Mouse (Mus musculus) megakaryocyte, adult 5-6 weeks (primary cell): ENCODE data around the gene Ube2d3. TPM values are rescaled to one million over a fixed set of nuclear protein-coding genes. Genes with fewer than 3 reads are reported as not detected.
A peak's percentile ranks its signal among the peaks of the same experiment; 100 is the strongest.
"Not testable (repeated sequence)": the region's sequence is repeated elsewhere in the genome, so short reads cannot be mapped to it uniquely, and the experiment has no call there.

Source experiments
- ATAC-seq: 2 replicates; pipeline ENCODE4 v1.8.0; 2016; ENCODE audit warnings: mild to moderate bottlenecking, inconsistent platforms; ENCODE audit not compliant: poor library complexity, severe bottlenecking
- total RNA-seq, 2 experiments: library from RNA; stranded (forward) in 1 of 2; stranded (reverse) in 1 of 2; fragments of 153-499, 151-499 nt in 1 of 2; fragments of 221-1000, 200-1000 nt in 1 of 2; gene quantifications; 2 replicates each; pipeline versions ENCODE4 v1.2.3 to v1.2.4; 2015 to 2017

The Ube2d3 gene
- total RNA-seq, 2 experiments from 2014 or later, result 690 to 938 TPM

DNA sequence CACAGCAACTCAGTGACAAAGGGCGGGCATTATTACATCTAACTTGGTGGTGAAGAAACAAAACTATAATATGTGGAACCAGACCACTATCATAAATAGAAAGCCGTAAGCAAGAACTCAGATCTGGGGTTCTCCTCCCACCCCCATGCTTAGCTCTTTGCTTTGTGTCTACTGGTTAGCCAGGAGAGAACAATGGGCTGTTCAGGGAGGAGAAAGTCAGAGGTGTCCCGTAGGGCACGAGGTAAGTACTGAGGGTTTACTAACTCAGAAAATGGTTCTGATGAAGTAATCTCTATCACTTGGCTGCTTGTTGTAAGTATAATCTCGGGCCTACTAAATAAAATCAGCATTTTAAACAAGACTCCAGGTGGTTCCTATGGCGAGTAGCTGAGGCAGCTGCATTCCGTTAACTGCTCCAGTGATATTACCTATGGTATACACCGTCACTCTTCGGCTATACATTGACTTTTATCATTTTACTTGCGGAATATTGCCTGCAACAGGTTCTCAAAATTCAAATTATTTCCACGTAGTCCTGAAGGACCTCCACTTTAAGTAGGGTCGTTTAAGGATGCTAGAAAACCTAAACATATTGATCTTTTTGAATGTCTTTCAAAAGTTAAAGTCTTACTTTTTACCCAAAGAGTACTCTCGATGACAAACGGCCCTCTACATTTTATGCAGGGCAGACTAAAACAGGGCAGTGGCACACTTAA is 890 bp upstream of the Ube2d3 start:
- no peak for ATAC-seq

DNA sequence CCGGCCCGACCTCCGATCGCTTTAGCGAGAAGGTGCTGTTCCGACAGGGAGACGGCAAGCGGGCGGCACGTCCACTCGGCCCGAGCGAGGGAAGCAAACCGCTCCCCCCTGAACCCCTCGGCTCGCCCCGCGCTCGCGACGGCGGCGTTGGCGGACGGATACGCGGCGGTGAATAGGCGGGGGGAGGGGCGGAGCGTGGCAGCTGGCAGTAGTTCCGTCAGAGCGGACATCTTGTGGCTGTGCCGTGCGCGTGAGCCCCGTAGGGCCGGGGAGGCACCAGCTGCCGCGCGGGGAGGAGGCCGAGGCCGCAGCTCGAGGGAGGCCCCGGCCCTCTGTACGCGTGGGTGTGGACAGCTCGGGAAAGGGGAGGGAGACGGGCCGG is 573 bp downstream of the Ube2d3 start:
- ATAC-seq, result peak; percentile 37

DNA sequence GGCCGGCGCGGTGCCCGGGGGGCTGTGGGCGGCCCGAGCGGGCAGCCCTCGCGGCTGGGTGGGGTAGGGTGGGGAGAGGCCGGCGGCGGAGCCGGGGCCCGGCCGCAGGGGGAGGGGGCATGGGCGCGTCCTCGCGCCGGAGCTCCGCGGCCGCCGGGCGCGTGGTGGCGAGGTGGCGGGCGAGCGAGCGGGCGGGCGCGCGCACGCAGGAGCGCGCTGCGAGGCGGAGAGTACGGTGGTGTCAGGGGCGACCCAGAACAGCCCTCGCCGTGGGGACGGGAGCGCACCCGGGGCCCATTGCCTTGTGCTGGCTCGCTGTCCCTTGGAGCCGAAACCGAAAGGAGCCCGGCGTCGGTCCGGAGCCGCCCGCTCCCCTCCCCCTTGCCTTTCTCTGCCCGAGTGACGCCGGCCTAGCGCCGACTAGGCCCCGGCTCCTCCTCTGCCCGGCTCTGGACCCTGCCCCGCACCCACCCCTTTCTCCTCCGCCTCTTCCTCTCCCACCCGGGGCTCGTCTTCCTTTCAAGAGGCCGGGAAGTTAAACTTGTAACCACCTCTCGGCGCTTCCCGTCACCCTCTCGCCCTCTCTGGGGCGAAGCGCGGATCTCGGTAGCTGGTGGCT is 1.1 kb downstream of the Ube2d3 start:
- peak; percentile 53 for ATAC-seq

DNA sequence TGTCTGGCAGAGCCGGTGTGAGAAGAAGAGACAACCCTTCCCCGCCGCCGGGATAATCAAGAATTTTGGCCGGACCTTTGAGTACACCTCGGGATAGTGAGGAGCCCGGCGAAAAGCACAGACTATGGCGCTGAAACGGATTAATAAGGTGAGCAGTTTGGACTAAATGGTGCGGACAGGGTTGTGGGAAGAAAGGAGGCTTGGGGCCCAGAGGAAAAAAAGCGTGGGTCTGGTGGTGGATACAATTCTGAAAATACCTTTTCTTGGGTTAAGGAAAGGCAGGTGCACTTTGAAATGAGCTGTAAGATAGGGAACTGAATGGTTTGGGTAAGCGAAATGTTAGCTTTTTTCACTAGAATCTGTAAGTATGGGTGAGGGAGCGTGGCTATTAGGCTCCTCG is 1.7 kb downstream of the Ube2d3 start:
- no peak for ATAC-seq

DNA sequence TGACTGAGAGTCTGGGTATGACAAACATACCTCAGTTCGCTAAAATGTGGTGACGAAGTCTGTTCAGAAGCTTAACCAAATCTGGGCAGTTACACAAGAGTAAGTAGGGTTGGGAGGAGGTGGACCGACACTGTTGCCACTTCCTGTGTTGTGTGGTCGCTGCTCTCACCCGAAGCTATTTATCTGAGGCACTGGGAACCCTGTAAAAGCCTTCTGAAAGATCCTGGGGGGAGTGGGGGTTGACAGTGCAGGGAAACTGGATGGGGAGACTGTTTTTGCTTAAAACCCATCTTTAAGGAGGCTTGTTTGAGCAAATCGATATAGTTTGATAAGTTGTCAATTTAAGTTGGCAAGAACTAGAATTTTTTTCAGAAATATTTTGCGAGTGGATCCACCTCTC is 2.3 kb downstream of the Ube2d3 start:
- ATAC-seq, result peak; percentile 33

DNA sequence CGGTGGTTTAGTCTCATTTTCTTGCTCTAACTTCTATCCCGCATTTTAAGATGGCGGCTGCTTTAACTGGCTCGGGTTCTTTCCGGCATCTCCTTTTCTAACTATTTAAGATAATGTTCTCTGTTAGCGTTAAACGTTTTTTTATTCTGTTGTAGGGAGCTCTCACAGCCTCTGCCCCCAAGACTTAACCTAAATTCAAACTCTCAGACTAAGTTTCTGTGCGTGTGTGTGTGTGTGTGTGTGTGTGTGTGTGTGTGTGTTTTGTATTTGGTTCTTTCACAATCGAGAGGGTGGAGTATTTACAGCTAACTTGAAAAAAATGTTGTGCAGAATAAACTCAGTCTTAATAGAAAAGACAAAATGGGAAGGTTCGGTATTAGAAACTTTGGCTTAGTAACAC is 2.7 kb downstream of the Ube2d3 start:
- no peak for ATAC-seq

DNA sequence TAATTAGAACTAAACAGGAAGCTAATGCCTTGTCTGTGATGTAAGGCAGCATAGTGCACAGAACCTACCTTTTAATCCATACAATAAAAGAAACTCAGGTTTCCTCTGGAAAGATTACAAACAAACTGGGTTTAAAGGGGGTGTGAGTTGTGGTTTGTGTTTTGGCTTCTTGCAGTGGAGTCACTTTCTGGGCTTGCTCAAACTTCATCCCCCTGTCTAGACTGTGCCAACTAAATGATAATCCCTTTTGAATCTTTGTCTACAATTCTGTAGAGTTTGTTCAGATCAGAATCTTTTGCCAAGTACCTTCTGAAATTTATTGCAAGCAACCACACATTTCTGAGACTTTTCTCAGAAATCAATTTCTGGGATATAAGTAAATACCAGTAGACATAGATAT is 7.0 kb downstream of the Ube2d3 start:
- ATAC-seq, result no peak

DNA sequence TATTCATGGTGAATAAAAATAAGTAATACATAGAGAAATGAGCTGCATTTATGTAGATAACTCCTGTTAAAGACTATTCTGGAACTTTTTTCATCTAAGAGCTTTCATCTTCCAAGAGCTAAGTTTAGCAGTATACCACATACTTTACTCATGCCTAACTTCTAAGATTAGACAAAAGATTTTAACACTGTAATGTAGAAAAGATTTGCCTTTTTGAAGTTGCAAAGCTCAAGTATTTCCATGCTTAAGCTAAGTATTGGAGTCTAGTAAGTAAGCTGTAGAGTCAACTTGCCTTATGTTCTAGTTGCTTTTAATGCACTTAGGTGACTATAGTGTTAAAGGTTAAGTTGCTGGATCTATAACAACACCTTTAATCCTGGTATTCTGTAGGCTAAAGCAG is 21.0 kb downstream of the Ube2d3 start:
- ATAC-seq, result no peak

DNA sequence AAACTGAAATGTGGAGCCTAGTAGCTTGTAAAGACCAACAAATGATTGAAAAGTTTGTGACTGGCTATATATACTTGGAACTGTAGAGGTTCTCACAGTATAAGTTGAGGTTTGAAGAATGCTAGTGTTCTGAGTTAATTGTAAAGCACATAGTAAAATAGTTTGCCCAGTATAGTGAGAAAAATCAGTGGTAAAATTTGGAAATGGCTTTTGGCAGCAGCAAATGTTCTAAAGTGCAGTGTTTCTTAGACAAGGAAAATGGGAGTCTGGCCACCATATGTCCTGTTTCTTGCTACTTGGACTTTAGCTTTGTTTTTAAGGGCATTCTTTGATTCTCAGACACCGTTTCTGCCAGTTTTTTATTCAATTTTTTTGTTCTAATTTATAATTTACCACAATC is 30.5 kb downstream of the Ube2d3 start:
- ATAC-seq, result no peak

DNA sequence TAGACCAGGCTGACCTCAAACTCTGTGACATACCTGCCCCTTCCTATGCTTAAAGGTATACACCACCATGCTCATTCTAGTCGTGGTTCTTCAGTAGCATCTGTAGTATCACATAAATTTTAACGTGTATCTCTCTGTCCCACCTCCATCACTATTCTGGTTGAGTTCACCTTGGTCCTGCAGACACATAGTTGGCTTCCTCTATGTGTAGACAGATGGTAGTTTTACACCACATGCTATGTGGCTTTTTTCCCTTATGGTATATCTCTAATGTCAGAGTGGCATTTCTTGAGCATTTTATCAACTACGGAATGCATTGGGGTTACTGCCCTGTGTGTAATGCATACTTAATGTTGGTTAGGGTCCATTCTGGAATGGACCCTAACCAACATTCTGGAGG is 31.2 kb downstream of the Ube2d3 start:
- no peak for ATAC-seq

DNA sequence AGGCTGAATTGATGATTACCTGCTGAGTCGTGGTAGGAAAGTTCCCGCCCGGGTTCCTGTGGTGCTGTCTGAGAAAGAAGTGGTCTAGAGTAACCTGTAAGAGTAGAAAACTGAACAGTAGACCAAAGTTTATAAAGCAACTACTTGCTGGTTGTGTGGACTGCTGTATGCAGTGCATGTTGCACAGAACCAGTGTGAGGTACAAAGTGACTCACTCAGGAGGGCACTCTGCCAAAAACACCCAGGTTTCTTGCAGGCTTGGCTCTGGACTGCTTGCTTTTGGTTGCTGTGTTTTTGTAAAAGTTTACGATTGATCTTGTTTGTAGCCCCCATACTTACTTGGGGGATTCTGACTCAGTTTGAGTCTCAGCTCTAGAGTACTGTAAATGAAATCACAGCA is 32.0 kb downstream of the Ube2d3 start:
- 0 out of 2 replicates have a peak, but pooled peaks have one; percentile 26 for ATAC-seq

DNA sequence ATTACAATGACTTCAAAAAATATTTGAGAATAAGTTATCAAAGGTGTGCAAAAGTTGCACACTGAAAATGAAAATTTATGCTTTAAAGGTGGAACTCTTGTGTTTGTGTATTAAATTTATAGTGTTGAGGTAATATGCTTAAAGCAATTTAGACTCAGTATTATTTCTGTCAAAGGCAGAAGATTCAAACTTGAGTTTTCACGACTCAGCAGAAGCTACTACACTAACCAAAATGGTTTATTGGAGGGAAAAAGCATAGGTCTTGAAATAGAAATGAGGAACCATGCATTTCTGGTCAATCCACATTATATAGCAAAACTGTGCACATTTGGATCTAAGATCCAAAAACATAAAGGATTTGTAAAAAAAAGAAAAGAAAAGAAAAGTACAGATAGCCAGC is 32.9 kb downstream of the Ube2d3 start:
- ATAC-seq, result 0 out of 2 replicates have a peak, but pooled peaks have one; percentile 26

DNA sequence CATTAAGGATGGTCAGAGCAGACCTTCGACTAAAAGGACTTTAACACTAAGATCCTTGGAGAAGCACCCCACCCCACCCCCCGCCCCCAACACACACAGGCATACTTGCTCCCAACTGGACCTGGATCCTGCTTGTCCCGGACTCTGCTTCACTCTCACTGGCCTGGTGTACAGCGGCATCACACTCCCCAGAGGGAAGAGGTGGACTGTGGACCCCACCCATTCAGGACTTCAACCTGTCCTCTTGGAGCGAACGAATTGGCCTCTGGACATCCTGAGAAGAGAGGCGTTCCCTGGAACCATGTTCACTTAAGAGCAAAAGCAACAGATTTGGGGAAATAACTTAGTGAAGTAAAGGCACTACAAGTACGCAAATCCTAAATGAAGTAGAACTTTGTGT is 37.1 kb downstream of the Ube2d3 start:
- no peak for ATAC-seq

DNA sequence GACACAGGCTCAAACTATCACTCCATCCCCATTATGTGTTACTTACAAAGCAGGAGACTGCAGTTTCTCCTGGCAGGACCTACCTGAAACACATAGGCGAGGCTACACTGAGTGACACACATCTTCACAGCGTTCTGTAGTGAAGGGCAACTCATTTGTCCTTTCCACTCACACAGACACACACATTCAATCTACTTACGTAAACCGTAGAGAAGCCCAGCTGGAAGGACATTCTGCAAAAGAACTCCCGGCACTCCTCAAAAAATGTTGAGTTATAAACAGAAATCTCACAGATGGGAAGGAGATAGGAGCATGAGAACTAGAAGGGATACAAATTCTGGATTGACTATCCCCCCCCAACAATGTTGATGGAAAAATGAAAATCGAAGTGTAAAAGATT is 38.3 kb downstream of the Ube2d3 start:
- ATAC-seq, result no peak

DNA sequence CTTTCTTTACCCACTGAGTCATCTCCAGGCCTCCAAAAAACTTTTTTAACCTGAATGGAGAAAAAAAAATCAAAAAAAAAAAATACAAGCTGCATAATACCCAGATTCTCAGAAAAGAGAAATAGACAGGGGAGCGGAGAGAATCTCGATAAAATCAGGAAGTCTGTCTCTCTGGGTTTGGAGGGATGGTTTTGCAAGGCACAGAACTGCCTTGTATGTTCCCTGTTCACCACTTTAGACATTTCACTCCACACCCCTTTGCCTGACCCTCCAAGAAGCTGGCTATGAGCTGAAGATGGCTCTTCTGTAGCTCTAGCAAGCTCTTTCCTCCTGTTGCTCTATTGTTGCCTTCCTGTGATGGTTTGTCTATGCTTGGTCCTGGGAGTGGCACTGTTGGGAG is 39.0 kb downstream of the Ube2d3 start:
- ATAC-seq, result peak; percentile 92

DNA sequence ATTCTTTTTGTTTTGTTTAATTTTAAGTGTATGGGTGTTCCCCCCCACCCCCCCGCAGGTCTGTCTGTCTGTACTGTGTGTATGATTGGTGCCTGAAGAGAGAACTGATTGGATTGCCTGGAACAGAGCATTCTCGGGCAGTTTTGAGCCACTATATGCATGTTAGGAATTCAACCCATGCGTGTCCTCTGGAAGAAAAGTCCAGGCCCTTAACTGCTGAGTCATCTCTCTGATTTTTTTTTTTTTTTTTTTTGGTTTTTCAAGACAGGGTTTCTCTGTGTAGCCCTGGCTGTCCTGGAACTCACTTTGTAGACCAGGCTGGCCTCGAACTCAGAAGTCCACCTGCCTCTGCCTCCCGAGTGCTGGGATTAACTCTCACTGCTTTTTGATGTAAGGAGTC is 41.1 kb downstream of the Ube2d3 start:
- not testable (repeated sequence) for ATAC-seq

DNA sequence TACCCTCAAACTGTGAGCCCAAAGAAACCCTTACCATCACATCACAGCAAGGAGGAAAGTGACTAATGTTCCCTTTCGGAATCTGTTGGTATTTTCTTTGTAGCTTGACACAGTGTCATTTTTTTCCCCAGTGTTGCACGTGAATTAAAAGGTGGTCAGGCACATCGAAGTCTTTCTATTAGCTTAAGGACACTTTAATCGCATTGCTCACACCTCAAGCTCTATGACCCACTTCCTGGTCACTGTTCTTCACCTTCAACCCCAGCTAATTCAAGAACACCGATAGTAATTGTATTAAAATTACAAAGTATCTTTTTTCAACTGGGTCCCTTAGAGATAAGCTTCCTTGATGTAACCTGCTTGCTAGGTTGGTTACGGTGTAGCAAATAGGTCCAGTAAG is 42.8 kb downstream of the Ube2d3 start:
- no peak for ATAC-seq

DNA sequence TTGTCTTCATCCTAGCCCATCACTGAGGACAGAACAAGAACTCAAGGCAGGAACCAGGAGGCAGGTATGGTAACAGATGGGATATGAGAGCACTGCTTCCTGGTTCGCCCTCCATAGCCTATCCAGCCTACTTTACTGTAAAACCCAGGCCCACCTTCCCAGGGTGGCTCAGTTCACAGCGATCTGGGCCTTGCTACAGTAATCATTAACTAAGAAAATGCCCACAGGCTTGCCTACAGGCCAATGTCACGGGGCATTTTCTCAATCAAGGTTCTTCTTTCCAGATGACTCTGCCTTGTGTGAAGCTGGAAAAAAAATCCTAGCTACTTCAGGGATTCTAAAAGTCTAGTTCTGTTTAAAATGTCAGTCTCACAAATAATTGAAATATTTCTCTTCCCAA is 43.7 kb downstream of the Ube2d3 start:
- no peak for ATAC-seq

DNA sequence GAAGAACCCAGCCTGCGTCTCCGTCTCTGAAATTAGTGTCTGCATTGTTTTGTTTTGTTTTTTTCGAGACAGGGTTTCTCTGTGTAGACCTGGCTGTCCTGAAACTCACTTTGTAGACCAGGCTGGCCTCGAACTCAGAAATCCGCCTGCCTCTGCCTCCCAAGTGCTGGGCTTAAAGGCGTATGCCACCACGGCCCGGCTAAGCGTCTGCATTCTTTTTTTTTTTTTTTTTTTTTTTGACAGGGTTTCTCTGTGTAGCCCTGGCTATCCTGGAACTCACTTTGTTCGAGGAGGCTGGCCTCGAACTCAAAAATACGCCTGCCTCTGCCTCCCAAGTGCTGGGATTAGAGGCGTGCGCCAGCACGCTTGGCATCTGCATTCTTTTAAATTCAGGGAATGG is 46.7 kb downstream of the Ube2d3 start:
- not testable (repeated sequence) for ATAC-seq

DNA sequence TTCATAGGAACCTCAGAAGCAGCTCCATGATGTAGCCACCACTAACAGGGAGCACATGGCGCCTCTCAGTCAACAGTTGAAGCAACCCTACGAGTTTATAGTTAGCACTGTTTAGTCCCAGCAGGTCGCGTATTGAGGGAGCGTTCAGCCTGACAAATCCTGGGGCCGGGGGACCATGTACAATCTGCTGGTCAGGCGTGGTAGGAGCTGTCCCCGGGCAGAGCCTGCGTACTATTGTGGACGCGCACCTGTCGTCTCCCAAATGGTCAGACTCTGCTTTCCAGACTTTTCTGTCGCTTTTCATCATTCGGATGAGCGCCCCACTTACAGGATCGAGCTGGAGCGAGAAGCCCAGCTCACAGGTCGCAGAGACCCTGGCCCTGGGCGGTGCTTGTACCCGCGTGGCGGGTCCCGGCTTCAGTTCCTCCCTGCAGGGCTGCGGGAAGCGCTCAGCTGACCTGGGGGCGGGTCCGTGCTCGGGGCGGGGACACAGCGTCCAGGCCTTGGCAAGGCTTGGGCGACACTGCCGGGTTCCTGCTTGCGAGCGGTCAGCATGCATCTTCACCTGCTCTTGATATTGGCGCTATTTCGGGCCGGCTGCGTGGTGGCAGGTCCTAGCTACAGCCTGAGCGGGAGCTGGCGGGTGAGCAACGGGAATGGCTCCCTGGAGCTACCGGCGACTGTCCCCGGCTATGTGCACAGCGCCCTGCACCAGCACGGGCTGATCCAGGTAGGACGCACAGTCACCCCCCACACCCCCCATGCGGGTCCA is 47.4 kb downstream of the Ube2d3 start, which contains the start of gene Manba:
TSS of gene Manba (plus strand) at position 484 of the 772 bp plus-strand sequence.
- peak; percentile 97 for ATAC-seq

DNA sequence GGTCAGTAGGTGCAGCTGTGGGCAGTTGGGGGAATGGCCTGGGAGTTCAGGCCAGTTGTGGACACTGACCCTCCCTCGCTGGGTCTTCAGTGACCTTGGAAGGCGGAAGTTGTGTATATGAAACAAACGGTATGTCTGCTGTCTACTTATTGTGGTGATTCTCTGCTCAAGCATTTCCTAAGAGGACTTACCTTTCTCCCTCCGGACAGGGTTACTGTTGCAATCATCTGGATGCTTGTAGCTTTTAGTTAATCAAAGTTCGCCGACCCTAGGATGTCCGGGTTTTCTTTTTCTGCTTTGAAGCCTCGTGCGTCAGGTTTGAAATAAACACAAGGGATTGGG is 47.9 kb downstream of the Ube2d3 start:
- peak; percentile 78 for ATAC-seq

DNA sequence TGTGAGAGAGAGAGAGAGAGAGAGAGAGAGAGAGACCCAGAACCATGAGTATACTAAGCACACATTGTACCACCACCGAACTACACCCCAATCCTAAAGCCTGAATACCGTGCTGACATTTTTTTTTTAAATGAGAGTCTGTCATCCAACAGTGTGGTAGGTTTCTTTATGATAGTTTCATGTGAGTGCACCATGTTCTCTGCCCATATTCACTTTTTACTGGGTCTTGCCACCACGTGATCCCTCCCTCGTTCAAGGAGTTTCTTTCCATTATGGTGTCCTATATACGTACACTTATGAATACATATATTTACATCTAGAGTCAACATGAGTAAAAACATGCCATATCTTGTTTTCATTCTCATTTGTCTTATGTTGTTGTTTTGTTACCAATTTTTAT is 48.4 kb downstream of the Ube2d3 start:
- no peak for ATAC-seq
